Mouse (Mus musculus) ovary, postnatal 36 days (tissue): ENCODE data around the gene Uts2r.

Source experiments
- DNase-seq: peaks from one replicate; pipeline ENCODE4 v3.0.0; 2022; ENCODE audit warnings: low spot score, mixed read lengths

The Uts2r gene

DNA sequence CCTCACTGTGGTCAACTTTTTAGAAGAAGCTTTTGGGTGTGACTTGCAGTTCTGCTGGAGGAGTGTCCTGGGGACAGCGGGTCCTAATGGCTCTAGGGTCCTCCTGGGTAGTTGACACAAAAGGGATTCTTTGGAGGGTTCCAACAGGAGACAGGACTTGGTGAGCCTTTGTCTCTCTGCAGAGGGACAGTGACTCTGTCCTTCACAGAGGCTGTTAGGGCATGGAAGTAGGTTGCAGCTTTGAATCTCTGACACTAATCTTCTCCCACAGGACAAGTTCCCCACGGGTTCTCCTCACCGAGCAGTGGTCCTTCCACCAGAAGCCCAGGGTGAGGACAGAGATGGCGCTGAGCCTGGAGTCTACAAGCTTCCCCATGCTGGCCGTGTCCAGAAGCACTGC, at the start of gene Uts2r:
Gene Uts2r, plus strand, starts transcription at position 301 of the 400 bp plus-strand sequence.
- DNase-seq = no peak

DNA sequence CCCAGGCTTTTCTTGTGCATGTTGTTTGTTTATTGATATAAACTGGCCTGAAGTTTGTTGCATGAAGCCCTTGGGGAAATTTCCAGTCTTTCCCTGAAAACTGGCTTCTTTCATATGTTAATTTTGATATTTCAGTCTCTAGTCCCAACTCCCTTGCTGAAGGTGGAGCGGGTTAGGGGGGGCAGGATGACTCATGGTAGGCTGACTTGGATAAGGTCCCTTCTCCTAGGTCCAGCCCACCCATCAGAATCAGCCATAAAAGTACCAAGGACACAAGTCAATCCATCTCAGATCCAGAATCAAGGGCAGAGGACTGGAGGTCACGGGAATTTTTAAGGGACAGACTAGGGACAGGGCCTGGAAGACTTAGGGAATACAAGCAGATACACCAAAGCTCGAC, 49.0 kb upstream of the Uts2r start:
- DNase-seq = no peak

DNA sequence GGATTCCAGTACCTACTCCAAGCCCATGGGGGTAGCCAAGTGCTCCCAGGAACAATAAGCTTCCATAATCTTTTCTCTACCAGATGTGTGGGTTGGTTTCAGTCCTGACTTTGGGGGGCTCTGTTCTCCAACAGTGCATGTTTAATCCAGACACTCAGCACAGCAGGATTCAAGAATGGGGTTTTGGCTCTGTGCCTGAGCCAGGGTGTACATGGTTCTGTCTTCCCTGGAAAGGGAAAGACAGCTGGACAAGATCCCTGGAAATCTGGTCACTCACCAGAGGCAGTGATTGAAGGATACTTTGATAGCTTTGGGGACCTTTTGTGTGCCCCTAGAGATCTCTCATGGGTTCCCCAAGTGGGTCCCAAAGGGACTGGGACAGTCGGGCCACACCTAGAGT, 48.5 kb upstream of the Uts2r start:
- no peak for DNase-seq

DNA sequence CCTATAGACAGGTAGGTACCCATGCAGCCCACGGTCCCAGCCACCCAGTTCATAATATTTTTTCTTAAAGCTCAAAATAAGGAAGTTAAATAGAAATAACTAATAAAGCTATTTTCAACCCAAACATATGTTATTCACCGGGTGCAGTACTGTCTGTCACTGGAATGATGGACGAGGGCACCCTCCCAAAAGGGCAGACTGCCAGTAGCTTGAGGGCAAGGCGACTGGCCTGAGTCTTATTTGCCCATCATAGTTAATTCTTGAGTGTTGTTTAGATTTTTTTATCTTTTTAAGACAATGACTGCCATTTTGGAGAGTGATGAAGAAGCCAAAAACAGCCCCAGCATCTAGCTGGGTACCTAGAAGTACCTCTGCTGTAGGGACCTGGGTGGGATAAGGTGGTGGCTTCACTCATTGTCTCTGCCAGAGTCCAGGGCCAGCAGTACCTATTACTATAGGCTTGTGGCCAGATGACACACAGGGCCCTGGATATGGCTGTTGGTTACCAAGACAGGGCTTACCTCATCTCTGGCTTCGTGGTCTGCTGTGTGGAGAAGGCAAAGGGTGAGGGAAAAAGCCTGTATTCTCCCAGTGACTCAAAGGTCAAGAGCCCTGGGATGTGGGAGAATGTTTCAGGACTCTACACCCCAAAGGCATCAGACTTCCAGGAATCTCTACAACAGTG, 47.8 kb upstream of the Uts2r start:
- no peak for DNase-seq

DNA sequence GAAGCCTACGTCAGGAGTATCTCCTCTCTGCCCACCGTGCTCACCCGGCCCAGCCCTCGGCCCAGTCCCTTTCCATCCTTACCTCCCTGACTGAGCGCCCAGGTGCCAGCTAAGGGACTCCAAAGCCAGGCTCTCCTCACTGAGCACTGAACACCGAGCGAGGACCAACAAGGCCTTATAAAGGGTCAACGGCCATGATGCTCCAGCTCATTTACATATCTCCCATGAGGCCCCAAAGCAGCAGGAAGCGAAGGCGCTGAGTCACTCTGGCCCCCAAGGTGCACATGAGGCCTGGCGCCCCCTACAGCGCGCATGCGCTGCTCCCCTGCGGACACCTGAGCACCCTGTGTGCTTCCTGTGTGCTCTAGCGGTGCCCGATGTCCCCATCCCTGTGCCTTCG, 42.0 kb upstream of the Uts2r start:
- DNase-seq = no peak

DNA sequence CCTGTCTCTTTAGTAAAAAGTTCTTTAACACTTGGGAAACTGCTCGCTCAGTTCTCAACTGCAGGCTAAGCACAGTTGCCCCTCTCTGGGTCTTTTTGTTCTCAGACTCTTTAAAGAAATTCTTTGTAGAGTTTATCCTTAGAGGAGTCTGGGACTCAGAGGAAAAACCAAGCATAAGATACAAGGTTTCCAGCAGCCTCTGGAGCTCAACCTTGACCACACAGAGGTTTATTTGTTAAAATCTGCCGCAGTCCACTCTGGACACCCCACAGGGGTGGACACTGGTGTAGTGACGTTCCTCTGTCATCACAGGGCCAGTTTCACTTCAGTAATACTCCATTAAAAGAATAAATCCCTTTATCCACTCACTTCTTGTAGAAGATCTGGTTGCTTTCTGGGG, 41.5 kb upstream of the Uts2r start, which contains the start of gene Tex19.2:
Gene Tex19.2, minus strand, starts transcription at position 101 of the 400 bp plus-strand sequence.
- no peak for DNase-seq

DNA sequence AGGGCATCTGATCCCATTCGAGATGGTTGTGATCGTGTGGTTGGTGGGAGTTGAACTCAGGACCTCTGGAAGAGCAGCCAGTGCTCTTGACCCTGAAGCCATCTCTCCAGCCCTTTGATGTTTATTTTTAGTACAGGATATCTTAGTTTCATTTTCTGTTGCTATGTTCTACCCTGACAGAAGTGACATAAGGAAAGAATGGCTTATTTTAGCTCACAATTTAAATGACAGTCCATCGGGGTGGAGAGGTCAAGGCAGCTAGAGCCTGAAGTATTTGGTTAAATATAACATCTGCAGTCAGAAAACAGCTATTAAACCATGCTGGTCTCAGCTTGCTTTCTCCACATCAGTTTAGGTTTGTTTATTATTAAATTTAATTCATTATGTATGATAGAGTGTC, 38.9 kb upstream of the Uts2r start:
- no peak for DNase-seq

DNA sequence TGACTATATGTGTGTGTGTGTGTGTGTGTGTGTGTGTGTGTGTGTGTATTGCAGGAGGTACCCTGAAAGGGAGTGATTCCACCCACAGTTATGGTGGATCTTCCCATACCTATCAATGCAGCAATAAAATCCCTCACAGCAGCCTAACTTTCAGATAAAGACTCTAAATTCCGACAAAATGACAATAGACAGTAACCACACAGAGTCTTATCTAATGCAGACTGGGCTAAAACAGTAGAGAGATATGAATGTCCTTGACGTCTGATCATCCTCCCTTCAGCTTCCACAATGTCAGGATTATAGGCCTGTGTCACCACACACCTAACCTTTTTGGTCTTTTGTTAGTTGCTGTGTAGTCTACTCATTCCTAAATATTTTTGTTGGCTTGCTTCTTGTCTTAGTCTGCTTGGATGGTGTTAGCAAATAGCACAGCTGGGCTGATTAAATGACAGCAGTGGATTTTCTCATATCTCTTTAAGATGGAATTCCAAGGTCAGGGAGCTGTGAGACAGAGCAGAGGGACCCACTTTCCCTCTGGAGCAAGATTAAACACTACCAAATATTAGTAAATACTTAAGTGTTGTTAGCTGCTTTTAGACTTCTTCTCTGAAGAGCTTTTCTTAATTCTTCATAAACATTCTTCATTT, 37.9 kb upstream of the Uts2r start:
- no peak for DNase-seq

DNA sequence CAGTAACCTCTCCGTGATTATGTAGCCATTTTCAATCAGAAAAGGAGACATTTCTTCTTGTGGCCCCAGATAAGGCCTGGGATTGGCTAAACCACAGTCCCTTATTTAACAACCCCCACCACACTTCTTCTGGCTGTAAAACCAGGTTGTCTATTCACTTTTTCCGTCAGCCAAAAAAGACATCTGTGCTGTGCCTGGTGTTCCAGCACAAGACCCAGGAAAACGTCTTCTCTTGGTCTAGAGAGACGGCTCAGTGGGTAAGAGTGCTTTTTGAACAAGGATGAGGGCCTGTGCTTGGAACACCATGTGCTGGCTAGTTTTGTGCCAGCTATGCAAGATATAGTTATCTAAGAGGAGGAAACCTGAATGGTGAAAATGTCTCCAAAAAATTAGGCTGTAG, 36.6 kb upstream of the Uts2r start:
- no peak for DNase-seq

DNA sequence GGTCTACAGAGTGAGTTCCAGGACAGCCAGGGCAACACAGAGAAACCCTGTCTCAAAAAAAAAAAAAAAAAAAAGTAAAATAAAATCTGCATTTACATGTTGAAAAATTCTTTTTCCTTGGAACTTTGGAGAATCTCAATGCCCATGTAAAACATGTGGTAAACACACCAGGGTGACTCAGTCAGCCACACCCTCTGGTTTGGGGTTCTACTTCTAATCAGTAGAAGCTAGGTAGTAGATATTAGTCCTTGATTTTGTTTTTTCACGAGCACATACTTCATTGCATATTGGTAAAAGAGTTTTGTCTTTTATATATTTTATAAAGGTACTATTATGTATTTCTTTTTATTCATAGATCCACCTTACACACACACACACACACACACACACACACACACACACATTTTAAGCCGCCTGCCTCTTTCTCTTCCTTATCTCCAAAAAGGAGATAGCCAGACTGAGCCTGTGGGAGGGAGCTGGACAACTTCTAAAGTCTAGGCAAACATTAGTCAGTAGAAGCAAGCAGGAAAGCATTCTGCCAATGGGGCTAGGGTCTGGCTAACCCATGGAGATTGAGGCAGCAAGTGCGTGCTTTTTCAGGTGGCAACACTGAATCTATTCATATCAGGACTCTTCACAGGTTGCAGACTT, 34.4 kb upstream of the Uts2r start:
- no peak for DNase-seq

DNA sequence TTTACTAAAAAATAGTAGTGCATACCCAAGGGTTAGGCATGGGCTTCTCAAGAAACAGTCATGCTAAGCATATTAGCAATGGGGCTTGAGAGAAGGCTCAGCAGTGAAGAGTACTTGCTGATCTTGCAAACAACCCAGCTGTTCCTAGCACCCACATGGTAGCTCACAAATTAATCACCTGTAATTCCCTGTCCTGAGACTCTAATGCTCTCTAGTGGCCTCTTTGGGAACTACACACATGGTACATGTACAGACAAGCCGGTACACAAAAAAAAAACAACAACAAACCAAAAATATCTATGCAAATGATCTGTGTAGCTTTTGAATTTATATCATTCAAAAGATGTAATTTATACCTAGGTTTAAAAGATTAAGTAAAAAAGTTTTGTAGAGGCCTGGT, 33.7 kb upstream of the Uts2r start:
- no peak for DNase-seq

DNA sequence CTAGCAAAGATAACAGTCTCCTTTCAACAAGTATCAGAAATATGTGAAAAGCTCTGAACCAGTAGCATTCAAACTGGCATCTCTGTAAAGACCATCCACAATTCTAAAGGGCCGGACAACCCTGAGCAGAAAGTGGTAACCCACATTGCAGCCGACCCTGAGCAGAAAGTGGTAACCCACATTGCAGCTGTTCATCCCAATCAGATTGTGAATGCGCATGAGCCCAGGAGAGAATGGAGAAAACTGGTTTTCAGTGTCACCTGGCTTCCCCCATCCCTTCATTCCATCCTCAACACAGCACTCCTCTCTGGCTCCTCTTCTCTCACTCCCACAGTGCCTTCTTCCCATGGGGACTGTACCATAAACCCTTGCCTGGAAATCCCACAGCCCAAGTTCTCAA, 32.6 kb upstream of the Uts2r start:
- DNase-seq = no peak

DNA sequence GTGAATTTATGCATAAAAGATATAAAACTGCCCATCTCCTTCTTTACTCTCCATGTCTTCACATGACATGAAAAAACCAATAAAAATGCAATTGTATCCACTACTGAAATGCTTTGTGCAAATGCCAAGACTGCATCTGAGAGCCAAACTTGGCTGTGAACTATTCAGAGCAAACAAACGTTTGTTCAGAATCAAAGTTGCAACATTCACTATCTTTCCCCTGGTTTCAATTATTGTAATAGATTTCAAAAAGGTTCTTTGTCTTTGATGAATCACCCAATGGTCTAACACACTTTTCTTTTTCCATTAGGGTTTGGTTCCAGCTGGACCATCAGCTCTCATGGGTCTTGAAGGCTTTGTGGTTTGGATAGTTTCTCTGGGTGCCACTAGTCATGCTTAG, 30.5 kb upstream of the Uts2r start:
- no peak for DNase-seq

DNA sequence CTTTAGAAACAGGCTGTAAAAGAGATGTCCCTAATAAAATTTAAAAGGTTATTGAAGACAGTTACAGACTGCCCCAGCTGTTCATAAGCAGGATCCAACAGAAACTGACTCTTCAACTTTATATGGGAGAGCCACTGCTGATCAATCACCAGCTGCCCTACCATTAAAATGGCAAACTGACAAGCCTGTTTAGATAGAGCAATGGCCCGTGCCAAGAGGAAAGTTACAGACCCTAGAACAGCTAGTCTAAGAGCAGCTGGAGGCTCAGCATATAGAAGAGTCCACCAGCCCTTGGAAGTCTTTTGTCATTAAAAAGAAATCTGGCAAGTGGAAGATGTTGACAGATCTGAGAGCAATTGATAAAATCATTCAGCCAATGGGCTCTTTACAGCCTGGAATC, 25.5 kb upstream of the Uts2r start:
- no peak for DNase-seq

DNA sequence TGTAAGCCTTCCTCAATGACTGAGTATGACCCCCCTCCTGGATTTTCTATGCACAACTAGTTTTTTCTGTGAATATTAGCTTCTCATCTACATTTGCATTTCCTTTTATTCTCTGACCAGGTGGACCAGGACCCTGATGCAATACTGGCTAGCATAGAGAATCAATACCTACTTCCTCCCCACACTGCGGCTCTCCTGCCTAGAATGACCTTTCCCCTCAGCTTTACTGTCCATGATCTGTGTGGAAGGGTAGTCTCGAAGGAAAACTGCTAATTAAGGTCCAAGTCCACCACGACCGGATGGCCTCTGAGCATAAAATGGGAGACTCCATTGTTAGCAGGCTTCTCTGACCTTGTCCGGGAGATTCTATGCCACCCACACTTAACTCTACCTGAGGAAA, 22.4 kb upstream of the Uts2r start:
- no peak for DNase-seq

DNA sequence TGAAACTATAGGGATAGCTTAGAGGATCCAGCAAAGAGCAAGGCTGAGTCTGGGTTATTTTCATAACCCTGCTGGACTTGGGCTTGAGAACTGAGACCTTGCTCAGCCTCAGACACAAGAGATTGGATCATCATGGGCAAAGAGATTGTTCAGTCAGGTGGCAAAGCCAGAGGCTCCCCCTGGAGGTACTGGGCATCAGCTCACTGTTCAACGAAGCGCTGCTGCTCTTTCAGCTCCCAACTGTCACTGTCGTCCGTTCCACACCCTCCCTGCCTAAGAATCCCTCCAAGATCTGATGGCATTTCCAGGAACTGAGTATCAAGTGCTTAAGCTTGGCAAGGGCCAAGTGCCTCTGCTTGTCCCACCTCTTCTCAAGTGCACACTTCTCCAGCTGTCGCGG, 21.3 kb upstream of the Uts2r start:
- DNase-seq = peak; percentile 41

DNA sequence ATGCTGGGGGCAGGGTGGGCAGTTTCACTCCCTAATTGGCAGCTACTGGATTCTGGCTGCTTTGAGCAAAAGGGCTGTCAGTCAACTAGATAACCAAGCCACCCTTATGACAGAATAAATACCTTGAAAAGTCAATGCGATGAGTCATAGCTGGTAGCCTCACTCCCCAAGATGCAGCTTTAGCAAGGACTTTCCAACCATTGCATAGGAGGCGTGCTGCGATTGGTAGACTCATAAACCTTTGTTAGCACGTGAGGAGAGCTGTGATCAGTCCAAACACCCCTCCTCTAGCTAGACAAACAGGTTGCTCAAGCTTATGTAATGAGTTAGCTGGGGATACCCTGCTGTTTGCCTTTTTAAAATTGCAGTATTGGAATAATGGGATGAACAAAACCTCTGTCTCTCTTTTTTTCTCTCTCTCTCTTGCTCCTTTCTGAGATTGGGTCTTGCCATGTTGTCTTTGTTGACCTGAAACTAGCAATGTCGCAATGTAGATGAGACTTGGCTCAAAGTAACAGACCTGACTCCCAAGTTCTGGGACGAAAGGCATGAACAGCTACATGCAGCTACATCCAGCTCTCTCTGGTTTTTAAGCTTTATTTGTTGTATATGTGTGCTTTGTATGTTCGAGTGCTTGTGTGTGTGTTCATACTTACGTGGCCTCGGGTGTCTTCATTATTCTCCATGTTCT, 16.6 kb upstream of the Uts2r start:
- DNase-seq = no peak

DNA sequence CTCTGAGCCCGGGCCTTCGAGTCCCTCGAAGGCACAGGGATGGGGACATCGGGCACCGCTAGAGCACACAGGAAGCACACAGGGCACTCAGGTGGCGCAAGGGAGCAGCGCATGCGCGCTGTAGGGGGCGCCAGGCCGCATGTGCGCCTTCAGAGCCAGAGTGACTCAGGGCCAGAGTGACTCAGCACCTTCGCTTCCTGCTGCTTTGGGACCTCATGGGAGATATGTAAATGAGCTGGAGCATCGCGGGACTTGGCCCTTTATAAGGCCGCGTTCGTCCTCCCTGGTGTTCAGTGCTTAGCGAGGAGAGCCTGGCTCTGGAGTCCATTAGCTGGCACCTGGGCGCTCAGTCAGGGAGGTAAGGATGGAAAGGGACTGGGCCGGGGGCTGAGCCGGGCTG, 14.2 kb upstream of the Uts2r start, which contains the start of gene Tex19.1:
Gene Tex19.1, plus strand, starts transcription at position 279 of the 400 bp plus-strand sequence.
- no peak for DNase-seq

DNA sequence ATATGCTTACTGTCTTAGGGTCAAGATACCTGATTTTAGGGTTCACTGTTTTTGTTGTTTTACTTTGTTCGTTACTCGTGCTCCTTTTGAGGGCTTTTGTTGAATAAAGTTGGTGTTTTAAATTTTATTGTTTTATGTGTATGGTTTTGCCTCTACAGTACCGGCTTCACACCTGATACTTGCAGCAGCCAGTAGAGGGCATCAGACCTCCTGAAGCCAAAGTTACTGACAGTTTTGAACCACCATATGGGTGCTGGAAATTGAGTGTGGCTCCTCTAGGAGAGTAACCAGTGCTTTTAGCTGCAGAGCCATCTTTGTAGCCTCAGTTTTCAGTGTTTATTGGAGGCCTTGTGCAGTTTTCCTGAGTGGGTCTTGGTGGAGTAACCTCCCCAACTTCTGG, 11.9 kb upstream of the Uts2r start:
- no peak for DNase-seq

DNA sequence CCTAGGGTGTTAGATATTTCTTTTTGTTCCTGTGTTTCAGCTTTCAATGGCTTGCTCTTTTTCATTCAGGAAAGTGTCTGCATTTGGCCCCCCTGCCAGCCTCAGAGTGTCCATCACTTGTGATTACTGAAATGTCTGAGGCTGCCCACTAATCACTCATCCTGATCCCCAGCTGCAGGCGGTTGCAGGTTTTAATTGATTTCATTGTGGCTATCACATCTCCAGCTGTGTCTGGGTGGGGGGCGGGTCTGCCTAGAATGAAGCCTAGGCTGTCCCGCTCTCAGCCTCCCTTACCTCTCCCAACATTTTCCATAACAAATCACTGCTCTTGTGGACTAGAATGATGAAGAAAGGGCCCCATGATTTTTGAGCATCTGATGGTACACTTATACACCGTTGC, 5.9 kb upstream of the Uts2r start:
- no peak for DNase-seq

DNA sequence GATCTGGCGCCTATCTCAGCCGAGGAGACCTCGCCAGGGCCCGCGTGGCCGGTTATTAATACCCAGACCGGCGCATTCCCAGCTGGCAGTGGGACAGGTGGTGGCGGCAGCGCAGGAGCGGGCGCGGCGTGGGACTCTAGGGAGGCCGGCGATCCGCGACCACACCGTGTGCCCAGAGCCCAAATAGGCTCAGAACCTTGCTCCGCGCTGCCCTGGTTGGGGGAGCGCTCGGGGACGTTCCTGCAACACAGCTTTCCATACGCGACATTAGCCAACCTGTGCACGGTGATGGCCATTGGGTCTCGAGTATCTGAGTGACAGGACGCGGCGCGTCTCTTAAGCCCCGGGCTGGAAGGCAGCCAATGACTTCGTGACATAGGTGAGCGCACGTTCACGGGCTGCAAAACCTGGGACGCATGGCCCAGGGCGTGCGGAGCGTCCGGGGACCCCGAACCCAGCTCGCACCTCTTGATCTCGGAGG, 3.6 kb upstream of the Uts2r start:
- DNase-seq = peak; percentile 20

DNA sequence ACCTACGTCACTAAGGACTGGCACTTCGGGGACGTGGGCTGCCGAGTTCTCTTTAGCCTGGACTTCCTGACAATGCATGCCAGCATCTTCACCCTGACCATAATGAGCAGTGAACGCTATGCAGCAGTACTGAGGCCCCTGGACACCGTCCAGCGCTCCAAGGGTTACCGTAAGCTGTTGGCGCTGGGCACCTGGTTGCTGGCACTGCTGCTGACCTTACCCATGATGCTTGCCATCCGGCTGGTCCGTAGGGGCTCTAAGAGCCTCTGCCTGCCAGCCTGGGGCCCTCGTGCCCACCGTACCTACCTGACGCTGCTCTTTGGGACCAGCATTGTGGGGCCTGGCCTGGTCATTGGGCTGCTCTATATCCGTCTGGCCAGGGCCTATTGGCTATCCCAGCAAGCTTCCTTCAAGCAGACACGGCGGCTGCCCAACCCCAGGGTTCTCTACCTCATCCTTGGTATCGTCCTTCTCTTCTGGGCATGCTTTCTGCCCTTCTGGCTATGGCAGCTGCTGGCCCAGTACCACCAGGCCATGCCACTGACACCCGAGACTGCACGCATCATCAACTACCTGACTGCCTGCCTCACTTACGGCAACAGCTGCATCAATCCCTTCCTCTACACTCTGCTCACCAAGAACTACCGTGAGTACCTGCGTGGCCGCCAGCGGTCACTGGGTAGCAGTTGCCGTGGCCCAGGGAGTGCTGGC, 720 bp downstream of the Uts2r start:
- no peak for DNase-seq
